Mouse (Mus musculus): ENCODE measurements around the gene Adgrg5.

- TF ChIP-seq POLR2A (IDR thresholded peaks at IDR 0.05; ENCODE audit: control insufficient read depth, extremely low read depth, insufficient read depth, low read length, poor library complexity) = no peak
- no peak for TF ChIP-seq CTCF (IDR thresholded peaks at IDR 0.05; ENCODE audit: borderline replicate concordance, control insufficient read depth, extremely low read depth, insufficient read depth, low read length, poor library complexity)
Observed at GRCm38 (mm10) chr8:94923405-94923804, at the start of gene Adgrg5.

Data from thymus, adult 2 months (tissue).